Comparison of ENCODE assay signal across 8 mouse cellular contexts in genomic region chr9:43270723-43271252, GRCm38 (mm10). TPM values are rescaled to one million over a fixed set of nuclear protein-coding genes. Genes with fewer than 3 reads are reported as not detected.
DNase-seq lines count a peak whose midpoint lies in the region; ATAC-seq and TF ChIP-seq lines count a peak whose summit lies in the region.

No protein-coding gene starts in this region.

- ATAC-seq in hematopoietic stem cell, adult 5-6 weeks (replicated peaks in 1 of 2; ENCODE audit: insufficient read depth in 1 of 2, low FRiP score in 2 of 2, low TSS enrichment in 1 of 2, low read depth in 1 of 2, poor library complexity in 2 of 2, severe bottlenecking in 2 of 2): peak; percentile 29 to 53; a peak in 3 of 4 replicates
- no peak for ATAC-seq in neural tube, embryonic 14.5 days (ENCODE audit: low read depth)

- TF ChIP-seq POLR2A in brain, embryonic 14.5 days (IDR thresholded peaks at IDR 0.05; ENCODE audit: borderline replicate concordance, extremely low read depth, insufficient read depth, insufficient read length, poor library complexity, severe bottlenecking): no peak

- no peaks in the 10 kb centered on the region for H3K9me3 ChIP-seq in neural tube, embryonic 14.5 days (ENCODE audit: control insufficient read depth, low read length)

- WGBS in neural tube, embryonic 14.5 days: 3% methylated on average over 17 of the region's 17 CpGs

- H3K27ac ChIP-seq in gastrocnemius, adult 2 months: peak overlapping the region; percentile 60
- H3K27ac ChIP-seq in left cerebral cortex, adult 2 months: peak overlapping the region; percentile 71
- H3K27ac ChIP-seq in neural tube, embryonic 14.5 days (ENCODE audit: low read depth, low read length): no peak overlapping the region

- DNase-seq in gastrocnemius, adult 2 months: no peak
- DNase-seq in gastrocnemius, adult 18-20 months (ENCODE audit: low spot score): no peak
- peak; percentile 78 for DNase-seq in brain, embryonic 14.5 days (ENCODE audit: low read depth)
- peak; percentile 24 to 50 for DNase-seq in left cerebral cortex, adult 2 months (ENCODE audit: extremely low spot score in 1 of 2, low spot score in 2 of 2)
- no peak for DNase-seq in urinary bladder, postnatal 4 days (ENCODE audit: low spot score in 2 of 2)
- DNase-seq in c-Kit-positive CD71-positive TER-119-positive erythroid progenitor cells, embryonic 14.5 days (ENCODE audit: low spot score): no peak

- H3K9ac ChIP-seq in neural tube, embryonic 14.5 days (replicated peaks; ENCODE audit: low read depth, low read length): peak overlapping the region; percentile 1; the same call in 1 of the 2 replicates

- 0 out of 2 replicates have a peak overlapping the region, but pooled peaks have one; percentile 19 for H3K4me2 ChIP-seq in neural tube, embryonic 14.5 days (ENCODE audit: low read depth, low read length)

- H3K27me3 ChIP-seq in neural tube, embryonic 14.5 days (ENCODE audit: control insufficient read depth, insufficient read depth, low read length): peaks cover 27% of the 10 kb centered on the region

- no peak overlapping the region; the same call in 1 of the 2 replicates for H3K4me3 ChIP-seq in gastrocnemius, adult 2 months
- peak overlapping the region; percentile 20; the same call in 1 of the 2 replicates for H3K4me3 ChIP-seq in left cerebral cortex, adult 2 months
- no peak overlapping the region for H3K4me3 ChIP-seq in neural tube, embryonic 14.5 days (ENCODE audit: low read depth, low read length)

- intact Hi-C loops in gastrocnemius, adult 2 months (cut with DNase I): loop anchor here (1.0 kb wide), 1 partner anchor 131 kb away; no protein-coding TSS in a partner anchor
- intact Hi-C loops in left cerebral cortex, adult 2 months (cut with DNase I): no loop called here

- no peaks in the 10 kb centered on the region for H3K36me3 ChIP-seq in neural tube, embryonic 14.5 days (ENCODE audit: control insufficient read depth, insufficient read depth, low read length)

- H3K4me1 ChIP-seq in neural tube, embryonic 14.5 days (ENCODE audit: control insufficient read depth, insufficient read depth, low read length): 0 out of 2 replicates have a peak, but pooled peaks cover 4% of the 10 kb centered on the region

- no peak for TF ChIP-seq CTCF in gastrocnemius, adult 2 months (IDR thresholded peaks at IDR 0.05)
- TF ChIP-seq CTCF in brain, embryonic 14.5 days (IDR thresholded peaks at IDR 0.05; ENCODE audit: borderline replicate concordance, extremely low read depth, insufficient read depth, insufficient read length): no peak
- TF ChIP-seq CTCF in left cerebral cortex, adult 2 months (IDR thresholded peaks at IDR 0.05): no peak

RNA-seq across cellular contexts. Expression of gene Oaf, which starts 31.1 kb away (rescaled TPM):
- 1 to 10 TPM; 2.9 to 8.9 TPM for total RNA-seq in gastrocnemius, adult 2 months (2021)
- total RNA-seq in gastrocnemius, adult 18-20 months (2021): 1 to 10 TPM; 4.2 to 6.4 TPM
- polyA plus RNA-seq in brain, embryonic 14.5 days (2012; rRNA removed): 11.5 and 13.1 TPM in 2 replicates
- total RNA-seq in hematopoietic stem cell, adult 5-6 weeks (2017): 1.7 and 1.8 TPM in 2 replicates
- total RNA-seq in left cerebral cortex, adult 2 months (2021): 10 to 100 TPM; 13.3 to 18.0 TPM
- 2.3 and 9.3 TPM in 2 replicates for polyA plus RNA-seq in neural tube, embryonic 14.5 days (2014; fragmentation: Nextera tagmentation; extraction: Ambion mirVana)

RNA-seq across cellular contexts. Expression of gene Trim29, which starts 39.9 kb away (rescaled TPM):
- not detected for total RNA-seq in gastrocnemius, adult 2 months (2021)
- total RNA-seq in gastrocnemius, adult 18-20 months (2021): not detected
- 2.8 and 2.9 TPM in 2 replicates for polyA plus RNA-seq in brain, embryonic 14.5 days (2012; rRNA removed)
- not detected in 2 replicates for total RNA-seq in hematopoietic stem cell, adult 5-6 weeks (2017)
- not detected for total RNA-seq in left cerebral cortex, adult 2 months (2021)
- not detected in 2 replicates for polyA plus RNA-seq in neural tube, embryonic 14.5 days (2014; fragmentation: Nextera tagmentation; extraction: Ambion mirVana)

Comparison
In these comparisons a context has a peak if more than half of its experiments do, and no peak if none do; other contexts are left out.
1. DNase-seq: peak in brain, embryonic 14.5 days (single experiment) and left cerebral cortex, adult 2 months (2 of 2); none in gastrocnemius, adult 2 months (single experiment), gastrocnemius, adult 18-20 months (single experiment), urinary bladder, postnatal 4 days (0 of 2) and c-Kit-positive CD71-positive TER-119-positive erythroid progenitor cells, embryonic 14.5 days (single experiment).